Mouse (Mus musculus): ENCODE measurements at regions not wholly inside any gene's neighbourhood (a gene's known extent, or its start where the extent isn't known, plus 50 kb on each side); places are given as distances from the start of the nearest gene placed in this dataset.

GRCm38 (mm10) chr4:137133789-137134188 is 85.2 kb upstream of the Zbtb40 start:
- peaks cover 18% of the 10 kb centered on the region for H3K4me1 ChIP-seq (ENCODE audit: control insufficient read depth, insufficient read depth, low read length)
- no peaks in the 10 kb centered on the region for H3K9me3 ChIP-seq (ENCODE audit: control insufficient read depth, low read length)
- 44% methylated on average over 13 of the region's 13 CpGs for WGBS
- no peak overlapping the region for H3K4me3 ChIP-seq (ENCODE audit: low read depth, low read length)
- ATAC-seq (ENCODE audit: low read depth) (peak; percentile 73; the same call in 1 of the 2 replicates), DNase-seq (ENCODE audit: low spot score) (peak; percentile 64)
- no peak overlapping the region for H3K4me2 ChIP-seq (ENCODE audit: low read depth, low read length)
- no peak overlapping the region for H3K9ac ChIP-seq (ENCODE audit: low read depth, low read length)
- H3K27me3 ChIP-seq (replicated peaks; ENCODE audit: control insufficient read depth, insufficient read depth, low read length), result no peaks in the 10 kb centered on the region
- H3K27ac ChIP-seq (replicated peaks; ENCODE audit: low read depth, low read length), result no peak overlapping the region; the same call in 1 of the 2 replicates
- no peaks in the 10 kb centered on the region for H3K36me3 ChIP-seq (ENCODE audit: control insufficient read depth, insufficient read depth, low read length)

GRCm38 (mm10) chr4:137130619-137131212 is 82.1 kb upstream of the Zbtb40 start:
- ATAC-seq (ENCODE audit: low read depth) (no peak), DNase-seq (ENCODE audit: low spot score) (no peak)
- H3K36me3 ChIP-seq (ENCODE audit: control insufficient read depth, insufficient read depth, low read length), result no peaks in the 10 kb centered on the region
- H3K9ac ChIP-seq (ENCODE audit: low read depth, low read length), result no peak overlapping the region
- H3K4me2 ChIP-seq (ENCODE audit: low read depth, low read length), result no peak overlapping the region
- H3K27ac ChIP-seq (replicated peaks; ENCODE audit: low read depth, low read length), result no peak overlapping the region
- no peaks in the 10 kb centered on the region for H3K9me3 ChIP-seq (ENCODE audit: control insufficient read depth, low read length)
- 62% methylated on average over 6 of the region's 7 CpGs for WGBS
- no peaks in the 10 kb centered on the region for H3K27me3 ChIP-seq (replicated peaks; ENCODE audit: control insufficient read depth, insufficient read depth, low read length)
- no peak overlapping the region for H3K4me3 ChIP-seq (ENCODE audit: low read depth, low read length)
- peaks cover 18% of the 10 kb centered on the region for H3K4me1 ChIP-seq (ENCODE audit: control insufficient read depth, insufficient read depth, low read length)

- Histone ChIP-seq H3K4me1 (ENCODE audit: control insufficient read depth, insufficient read depth, low read length) (0 out of 2 replicates have a peak, but pooled peaks cover 1% of the 10 kb centered on the region), H3K36me3 (ENCODE audit: control insufficient read depth, insufficient read depth, low read length) (no peaks in the 10 kb centered on the region), H3K9ac (ENCODE audit: low read depth, low read length) (no peak overlapping the region), H3K4me3 (ENCODE audit: low read depth, low read length) (no peak overlapping the region), H3K27me3 (replicated peaks; ENCODE audit: control insufficient read depth, insufficient read depth, low read length) (no peaks in the 10 kb centered on the region), H3K4me2 (ENCODE audit: low read depth, low read length) (no peak overlapping the region), H3K9me3 (ENCODE audit: control insufficient read depth, low read length) (no peaks in the 10 kb centered on the region), H3K27ac (replicated peaks; ENCODE audit: low read depth, low read length) (no peak overlapping the region)
- ATAC-seq (ENCODE audit: low read depth), result no peak
- DNase-seq (ENCODE audit: low spot score), result no peak
- WGBS, result 61% methylated on average over 15 of the region's 15 CpGs
These were observed 79.6 kb upstream of the Zbtb40 start for GRCm38 (mm10) chr4:137128152-137128551.

- no peaks in the 10 kb centered on the region for H3K36me3 ChIP-seq (ENCODE audit: control insufficient read depth, insufficient read depth, low read length)
- H3K4me2 ChIP-seq (ENCODE audit: low read depth, low read length), result no peak overlapping the region
- no peak overlapping the region for H3K4me3 ChIP-seq (ENCODE audit: low read depth, low read length)
- no peak overlapping the region for H3K27ac ChIP-seq (replicated peaks; ENCODE audit: low read depth, low read length)
- DNase-seq (ENCODE audit: low spot score), result no peak
- no peaks in the 10 kb centered on the region for H3K27me3 ChIP-seq (replicated peaks; ENCODE audit: control insufficient read depth, insufficient read depth, low read length)
- no peak for ATAC-seq (ENCODE audit: low read depth)
- WGBS, result 68% methylated on average over 10 of the region's 10 CpGs
- no peaks in the 10 kb centered on the region for H3K9me3 ChIP-seq (ENCODE audit: control insufficient read depth, low read length)
- peaks cover 12% of the 10 kb centered on the region for H3K4me1 ChIP-seq (ENCODE audit: control insufficient read depth, insufficient read depth, low read length)
- H3K9ac ChIP-seq (ENCODE audit: low read depth, low read length), result no peak overlapping the region
These were observed 73.1 kb upstream of the Zbtb40 start for GRCm38 (mm10) chr4:137121684-137122083.

- Histone ChIP-seq H3K4me1 (ENCODE audit: control insufficient read depth, insufficient read depth, low read length) (peaks cover 12% of the 10 kb centered on the region), H3K4me3 (ENCODE audit: low read depth, low read length) (no peak overlapping the region), H3K36me3 (ENCODE audit: control insufficient read depth, insufficient read depth, low read length) (no peaks in the 10 kb centered on the region), H3K9ac (ENCODE audit: low read depth, low read length) (no peak overlapping the region), H3K4me2 (ENCODE audit: low read depth, low read length) (no peak overlapping the region), H3K27ac (replicated peaks; ENCODE audit: low read depth, low read length) (no peak overlapping the region), H3K27me3 (replicated peaks; ENCODE audit: control insufficient read depth, insufficient read depth, low read length) (no peaks in the 10 kb centered on the region), H3K9me3 (ENCODE audit: control insufficient read depth, low read length) (no peaks in the 10 kb centered on the region)
- DNase-seq (ENCODE audit: low spot score) (no peak), ATAC-seq (ENCODE audit: low read depth) (no peak)
- 58% methylated on average over 7 of the region's 7 CpGs for WGBS
These were observed 72.0 kb upstream of the Zbtb40 start for GRCm38 (mm10) chr4:137120597-137120996.

GRCm38 (mm10) chr4:137118332-137118715 is 69.7 kb upstream of the Zbtb40 start:
- Histone ChIP-seq H3K9ac (ENCODE audit: low read depth, low read length) (peak overlapping the region; percentile 48), H3K27me3 (replicated peaks; ENCODE audit: control insufficient read depth, insufficient read depth, low read length) (no peaks in the 10 kb centered on the region), H3K9me3 (ENCODE audit: control insufficient read depth, low read length) (no peaks in the 10 kb centered on the region), H3K4me3 (ENCODE audit: low read depth, low read length) (peak overlapping the region; percentile 34), H3K4me1 (ENCODE audit: control insufficient read depth, insufficient read depth, low read length) (peaks cover 14% of the 10 kb centered on the region), H3K4me2 (ENCODE audit: low read depth, low read length) (peak overlapping the region; percentile 60), H3K27ac (replicated peaks; ENCODE audit: low read depth, low read length) (peak overlapping the region; percentile 61), H3K36me3 (ENCODE audit: control insufficient read depth, insufficient read depth, low read length) (no peaks in the 10 kb centered on the region)
- DNase-seq (ENCODE audit: low spot score), result no peak
- no peak; the same call in 1 of the 2 replicates for ATAC-seq (ENCODE audit: low read depth)
- WGBS, result 19% methylated on average over 9 of the region's 10 CpGs

- WGBS, result 1% methylated on average over 26 of the region's 27 CpGs
- Histone ChIP-seq H3K4me1 (ENCODE audit: control insufficient read depth, insufficient read depth, low read length) (peaks cover 14% of the 10 kb centered on the region), H3K4me3 (ENCODE audit: low read depth, low read length) (peak overlapping the region; percentile 34), H3K9me3 (ENCODE audit: control insufficient read depth, low read length) (no peaks in the 10 kb centered on the region), H3K27me3 (replicated peaks; ENCODE audit: control insufficient read depth, insufficient read depth, low read length) (no peaks in the 10 kb centered on the region), H3K4me2 (ENCODE audit: low read depth, low read length) (peak overlapping the region; percentile 60), H3K36me3 (ENCODE audit: control insufficient read depth, insufficient read depth, low read length) (no peaks in the 10 kb centered on the region), H3K27ac (replicated peaks; ENCODE audit: low read depth, low read length) (peak overlapping the region; percentile 61), H3K9ac (ENCODE audit: low read depth, low read length) (peak overlapping the region; percentile 48)
- peak; percentile 86 for ATAC-seq (ENCODE audit: low read depth)
- DNase-seq (ENCODE audit: low spot score), result peak; percentile 90
These were observed 69.1 kb upstream of the Zbtb40 start for GRCm38 (mm10) chr4:137117471-137118331.

GRCm38 (mm10) chr4:137115062-137115461 is 66.5 kb upstream of the Zbtb40 start:
- H3K4me1 ChIP-seq (ENCODE audit: control insufficient read depth, insufficient read depth, low read length), result peaks cover 14% of the 10 kb centered on the region
- no peaks in the 10 kb centered on the region for H3K36me3 ChIP-seq (ENCODE audit: control insufficient read depth, insufficient read depth, low read length)
- H3K4me2 ChIP-seq (ENCODE audit: low read depth, low read length), result no peak overlapping the region
- 51% methylated on average over 14 of the region's 14 CpGs for WGBS
- H3K4me3 ChIP-seq (ENCODE audit: low read depth, low read length), result no peak overlapping the region
- H3K9me3 ChIP-seq (ENCODE audit: control insufficient read depth, low read length), result no peaks in the 10 kb centered on the region
- ATAC-seq (ENCODE audit: low read depth), result no peak
- DNase-seq (ENCODE audit: low spot score), result peak; percentile 59
- no peak overlapping the region for H3K9ac ChIP-seq (ENCODE audit: low read depth, low read length)
- H3K27ac ChIP-seq (replicated peaks; ENCODE audit: low read depth, low read length), result no peak overlapping the region
- H3K27me3 ChIP-seq (replicated peaks; ENCODE audit: control insufficient read depth, insufficient read depth, low read length), result no peaks in the 10 kb centered on the region
